Mouse (Mus musculus) stomach, embryonic 15.5 days (tissue): ENCODE results near the gene Olfml1. TPM values are rescaled to one million over a fixed set of nuclear protein-coding genes. Genes with fewer than 3 reads are reported as not detected.

ENCODE experiments used
- ATAC-seq: fragments of 200-750 bp; cut with Nextera tagmentation; 2 replicates; pipeline ENCODE4 v1.8.0; 2017; ENCODE audit warnings: low read depth, moderate number of reproducible peaks, moderate TSS enrichment; ENCODE audit not compliant: insufficient read depth, low FRiP score
- H3K27ac ChIP-seq: fragments of 300-500 bp; sonication (generic); 2 replicates; pipeline ENCODE4 v1.5.1; 2015; ENCODE audit warnings: mild to moderate bottlenecking, inconsistent platforms
- H3K27me3 ChIP-seq: fragments of 300-500 bp; sonication (generic); replicated peaks from 2 replicates; pipeline ENCODE4 v1.6.1; 2015; ENCODE audit warnings: inconsistent platforms
- H3K36me3 ChIP-seq: fragments of 300-500 bp; sonication (generic); 2 replicates; pipeline ENCODE4 v1.6.1; 2015; ENCODE audit warnings: inconsistent platforms
- H3K4me1 ChIP-seq: fragments of 300-500 bp; sonication (generic); 2 replicates; pipeline ENCODE4 v1.6.1; 2015; ENCODE audit warnings: inconsistent platforms
- H3K4me2 ChIP-seq: fragments of 300-500 bp; sonication (generic); 2 replicates; pipeline ENCODE4 v1.6.1; 2015; ENCODE audit warnings: mild to moderate bottlenecking, inconsistent platforms
- H3K4me3 ChIP-seq: fragments of 300-500 bp; sonication (generic); replicated peaks from 2 replicates; pipeline ENCODE4 v1.5.1; 2015; ENCODE audit warnings: inconsistent platforms
- H3K9ac ChIP-seq: fragments of 300-500 bp; sonication (generic); 2 replicates; pipeline ENCODE4 v1.6.1; 2015; ENCODE audit warnings: inconsistent platforms
- H3K9me3 ChIP-seq: fragments of 300-500 bp; sonication (generic); 2 replicates; pipeline ENCODE4 v1.6.1; 2016; ENCODE audit warnings: inconsistent platforms
- WGBS: fragments of 180-500 bp; shearing (Covaris S2); methylation state at CpG from one replicate; pipeline ENCODE4 v1.1.7; 2015; 5-methylcytosine and 5-hydroxymethylcytosine counted together
- polyA plus RNA-seq: library from polyadenylated mRNA; unstranded; fragments of >200 nt; fragmentation: Nextera tagmentation; extraction: Ambion mirVana; gene quantifications from 2 replicates; pipeline ENCODE4 v1.2.1, GENCODE M21; 2015

Gene Olfml1
- polyA plus RNA-seq, 1 experiment from 2014 or later, result 17.5 TPM

GRCm38 (mm10) chr7:107595426-107595825 lies 28.2 kb downstream of the Olfml1 start:
- Histone ChIP-seq H3K9ac (no peak overlapping the region), H3K4me3 (peak overlapping the region; percentile 60), H3K9me3 (no peaks in the 10 kb centered on the region), H3K27me3 (no peaks in the 10 kb centered on the region), H3K36me3 (no peaks in the 10 kb centered on the region; the same call in 1 of the 2 replicates), H3K4me1 (0 out of 2 replicates have a peak, but pooled peaks cover 6% of the 10 kb centered on the region), H3K27ac (no peak overlapping the region), H3K4me2 (peak overlapping the region; percentile 95)
- no peak for ATAC-seq
- WGBS, result 13% methylated on average over 13 of the region's 13 CpGs

- Histone ChIP-seq H3K4me1 (0 out of 2 replicates have a peak, but pooled peaks cover 6% of the 10 kb centered on the region), H3K9me3 (no peaks in the 10 kb centered on the region), H3K27ac (no peak overlapping the region), H3K36me3 (no peaks in the 10 kb centered on the region), H3K4me3 (no peak overlapping the region), H3K9ac (no peak overlapping the region), H3K4me2 (no peak overlapping the region), H3K27me3 (no peaks in the 10 kb centered on the region)
- ATAC-seq, result no peak
These were observed 29.5 kb downstream of the Olfml1 start for GRCm38 (mm10) chr7:107596753-107597152.

- H3K27me3 ChIP-seq, result no peaks in the 10 kb centered on the region
- no peak overlapping the region for H3K4me2 ChIP-seq
- H3K9ac ChIP-seq, result no peak overlapping the region
- no peaks in the 10 kb centered on the region for H3K9me3 ChIP-seq
- ATAC-seq, result no peak
- 75% methylated on average over 3 of the region's 3 CpGs for WGBS
- no peaks in the 10 kb centered on the region for H3K36me3 ChIP-seq
- 0 out of 2 replicates have a peak, but pooled peaks cover 6% of the 10 kb centered on the region for H3K4me1 ChIP-seq
- H3K4me3 ChIP-seq, result no peak overlapping the region
- H3K27ac ChIP-seq, result no peak overlapping the region
These were observed 30.7 kb downstream of the Olfml1 start for GRCm38 (mm10) chr7:107597956-107598355.

GRCm38 (mm10) chr7:107600651-107601050 lies 33.4 kb downstream of the Olfml1 start:
- H3K4me1 ChIP-seq, result no peaks in the 10 kb centered on the region
- H3K27ac ChIP-seq, result no peak overlapping the region
- no peaks in the 10 kb centered on the region for H3K9me3 ChIP-seq
- H3K4me2 ChIP-seq, result no peak overlapping the region
- no peak overlapping the region for H3K9ac ChIP-seq
- H3K36me3 ChIP-seq, result no peaks in the 10 kb centered on the region
- no peaks in the 10 kb centered on the region for H3K27me3 ChIP-seq
- no peak overlapping the region for H3K4me3 ChIP-seq
- 76% methylated on average over 5 of the region's 5 CpGs for WGBS
- no peak for ATAC-seq

- H3K27me3 ChIP-seq, result no peaks in the 10 kb centered on the region
- no peak for ATAC-seq
- 79% methylated on average over 4 of the region's 4 CpGs for WGBS
- no peak overlapping the region for H3K9ac ChIP-seq
- no peak overlapping the region for H3K4me3 ChIP-seq
- no peaks in the 10 kb centered on the region for H3K36me3 ChIP-seq
- no peaks in the 10 kb centered on the region for H3K9me3 ChIP-seq
- H3K4me1 ChIP-seq, result no peaks in the 10 kb centered on the region
- no peak overlapping the region for H3K4me2 ChIP-seq
- no peak overlapping the region for H3K27ac ChIP-seq
These were observed 35.3 kb downstream of the Olfml1 start for GRCm38 (mm10) chr7:107602505-107602904.

- H3K4me3 ChIP-seq, result no peak overlapping the region
- H3K4me1 ChIP-seq, result no peaks in the 10 kb centered on the region
- H3K27ac ChIP-seq, result no peak overlapping the region
- no peaks in the 10 kb centered on the region for H3K9me3 ChIP-seq
- H3K9ac ChIP-seq, result no peak overlapping the region
- ATAC-seq, result no peak
- no peaks in the 10 kb centered on the region for H3K36me3 ChIP-seq
- 76% methylated on average over 6 of the region's 6 CpGs for WGBS
- no peak overlapping the region for H3K4me2 ChIP-seq
- H3K27me3 ChIP-seq, result no peaks in the 10 kb centered on the region
These were observed 35.7 kb downstream of the Olfml1 start for GRCm38 (mm10) chr7:107602913-107603312.

- no peak overlapping the region for H3K9ac ChIP-seq
- H3K4me2 ChIP-seq, result no peak overlapping the region
- no peaks in the 10 kb centered on the region for H3K36me3 ChIP-seq
- no peak for ATAC-seq
- WGBS, result 85% methylated on average over 1 of the region's 1 CpGs
- H3K27me3 ChIP-seq, result no peaks in the 10 kb centered on the region
- no peaks in the 10 kb centered on the region for H3K9me3 ChIP-seq
- H3K4me1 ChIP-seq, result no peaks in the 10 kb centered on the region
- H3K4me3 ChIP-seq, result no peak overlapping the region
- H3K27ac ChIP-seq, result no peak overlapping the region
These were observed 40.5 kb downstream of the Olfml1 start for GRCm38 (mm10) chr7:107607766-107608165.

- 92% methylated on average over 2 of the region's 2 CpGs for WGBS
- no peak overlapping the region for H3K4me2 ChIP-seq
- H3K36me3 ChIP-seq, result no peaks in the 10 kb centered on the region
- ATAC-seq, result no peak
- H3K27me3 ChIP-seq, result no peaks in the 10 kb centered on the region
- no peak overlapping the region for H3K4me3 ChIP-seq
- no peaks in the 10 kb centered on the region for H3K9me3 ChIP-seq
- no peak overlapping the region for H3K27ac ChIP-seq
- no peak overlapping the region for H3K9ac ChIP-seq
- no peaks in the 10 kb centered on the region for H3K4me1 ChIP-seq
These were observed 42.5 kb downstream of the Olfml1 start for GRCm38 (mm10) chr7:107609622-107610255.

- Histone ChIP-seq H3K27me3 (no peaks in the 10 kb centered on the region), H3K27ac (no peak overlapping the region), H3K9ac (no peak overlapping the region), H3K9me3 (no peaks in the 10 kb centered on the region), H3K4me3 (no peak overlapping the region), H3K36me3 (no peaks in the 10 kb centered on the region), H3K4me2 (no peak overlapping the region), H3K4me1 (no peaks in the 10 kb centered on the region)
- WGBS, result 76% methylated on average over 5 of the region's 5 CpGs
- ATAC-seq, result no peak
These were observed 43.6 kb downstream of the Olfml1 start for GRCm38 (mm10) chr7:107610880-107611279.

GRCm38 (mm10) chr7:107618028-107618992 lies 51.1 kb downstream of the Olfml1 start:
- no peak overlapping the region for H3K9ac ChIP-seq
- WGBS, result 30% methylated on average over 10 of the region's 11 CpGs
- H3K4me3 ChIP-seq, result no peak overlapping the region
- no peaks in the 10 kb centered on the region for H3K9me3 ChIP-seq
- H3K4me2 ChIP-seq, result no peak overlapping the region
- H3K27ac ChIP-seq, result no peak overlapping the region
- H3K27me3 ChIP-seq, result no peaks in the 10 kb centered on the region
- no peak for ATAC-seq
- no peaks in the 10 kb centered on the region for H3K36me3 ChIP-seq
- no peaks in the 10 kb centered on the region for H3K4me1 ChIP-seq

GRCm38 (mm10) chr7:107619225-107619624 lies 52.0 kb downstream of the Olfml1 start:
- Histone ChIP-seq H3K27me3 (no peaks in the 10 kb centered on the region), H3K27ac (no peak overlapping the region), H3K9me3 (no peaks in the 10 kb centered on the region), H3K4me1 (no peaks in the 10 kb centered on the region), H3K36me3 (no peaks in the 10 kb centered on the region), H3K4me3 (no peak overlapping the region), H3K4me2 (no peak overlapping the region), H3K9ac (no peak overlapping the region)
- WGBS, result 67% methylated on average over 4 of the region's 4 CpGs
- no peak for ATAC-seq

- no peaks in the 10 kb centered on the region for H3K9me3 ChIP-seq
- no peak overlapping the region for H3K9ac ChIP-seq
- H3K4me3 ChIP-seq, result no peak overlapping the region
- no peak for ATAC-seq
- no peaks in the 10 kb centered on the region for H3K4me1 ChIP-seq
- no peak overlapping the region for H3K4me2 ChIP-seq
- no peaks in the 10 kb centered on the region for H3K36me3 ChIP-seq
- no peak overlapping the region for H3K27ac ChIP-seq
- no peaks in the 10 kb centered on the region for H3K27me3 ChIP-seq
- 69% methylated on average over 3 of the region's 3 CpGs for WGBS
These were observed 52.9 kb downstream of the Olfml1 start for GRCm38 (mm10) chr7:107620137-107620536.
